Mouse (Mus musculus) erythroblast, embryonic 14.5 days (primary cell): ENCODE measurements around the gene 1110017D15Rik. TPM values are rescaled to one million over a fixed set of nuclear protein-coding genes. Genes with fewer than 3 reads are reported as not detected.

Source experiments
- H3K27me3 ChIP-seq: 2 replicates; pipeline ENCODE4 v1.6.1; 2012; ENCODE audit warnings: inconsistent platforms; ENCODE audit not compliant: control insufficient read depth
- H3K36me3 ChIP-seq: 2 replicates; pipeline ENCODE4 v1.6.1; 2012; ENCODE audit warnings: mild to moderate bottlenecking, inconsistent platforms; ENCODE audit not compliant: control insufficient read depth
- H3K4me1 ChIP-seq: 2 replicates; pipeline ENCODE4 v1.6.1; 2012; ENCODE audit warnings: inconsistent platforms; ENCODE audit not compliant: control insufficient read depth
- H3K4me3 ChIP-seq: replicated peaks from 2 replicates; pipeline ENCODE3; 2012; ENCODE audit warnings: moderate library complexity, mild to moderate bottlenecking, inconsistent platforms
- H3K9me3 ChIP-seq: 2 replicates; pipeline ENCODE4 v1.6.1; 2012; ENCODE audit warnings: low read length, inconsistent platforms, mixed read lengths; ENCODE audit not compliant: control insufficient read depth
- GATA1 ChIP-seq: IDR thresholded peaks from 2 replicates; pipeline ENCODE4 v1.6.1; 2012; ENCODE audit warnings: low read length, inconsistent platforms, mixed read lengths
- TAL1 ChIP-seq: IDR thresholded peaks from 3 replicates; pipeline ENCODE4 v1.6.1; 2012; ENCODE audit warnings: low read length, inconsistent platforms, mixed read lengths
- polyA plus RNA-seq: library from polyadenylated mRNA; stranded (reverse); fragments of >175 nt; gene quantifications from 2 replicates; pipeline ENCODE4 v1.2.3, GENCODE M21; 2012

1110017D15Rik gene
- polyA plus RNA-seq, 1 experiment = not detected

GRCm38 (mm10) chr4:41497046-41497445 lies 20.1 kb downstream of the 1110017D15Rik start:
- Histone ChIP-seq H3K4me3 (no peak overlapping the region), H3K9me3 (peaks cover 5% of the 10 kb centered on the region; the same call in 1 of the 2 replicates), H3K27me3 (peaks cover 68% of the 10 kb centered on the region), H3K4me1 (peaks cover 6% of the 10 kb centered on the region), H3K36me3 (no peaks in the 10 kb centered on the region)
- TF ChIP-seq GATA1 = no peak
- TF ChIP-seq TAL1 = no peak

GRCm38 (mm10) chr4:41495850-41496249 lies 21.3 kb downstream of the 1110017D15Rik start:
- peaks cover 5% of the 10 kb centered on the region for H3K4me1 ChIP-seq
- peaks cover 56% of the 10 kb centered on the region for H3K27me3 ChIP-seq
- no peaks in the 10 kb centered on the region for H3K36me3 ChIP-seq
- H3K4me3 ChIP-seq = no peak overlapping the region
- TF ChIP-seq GATA1 (no peak), TAL1 (no peak)
- peaks cover 5% of the 10 kb centered on the region; the same call in 1 of the 2 replicates for H3K9me3 ChIP-seq

- TF ChIP-seq TAL1 = no peak
- TF ChIP-seq GATA1 = no peak
- Histone ChIP-seq H3K27me3 (peaks cover 49% of the 10 kb centered on the region), H3K4me3 (no peak overlapping the region), H3K36me3 (no peaks in the 10 kb centered on the region), H3K4me1 (peaks cover 5% of the 10 kb centered on the region), H3K9me3 (peaks cover 5% of the 10 kb centered on the region; the same call in 1 of the 2 replicates)
Measured at GRCm38 (mm10) chr4:41495076-41495475, 22.1 kb downstream of the 1110017D15Rik start.

- TF ChIP-seq GATA1 (no peak), TAL1 (no peak)
- Histone ChIP-seq H3K4me3 (no peak overlapping the region), H3K9me3 (peaks cover 5% of the 10 kb centered on the region; the same call in 1 of the 2 replicates), H3K36me3 (no peaks in the 10 kb centered on the region), H3K4me1 (peaks cover 5% of the 10 kb centered on the region), H3K27me3 (peaks cover 42% of the 10 kb centered on the region)
Measured at GRCm38 (mm10) chr4:41494378-41494777, 22.8 kb downstream of the 1110017D15Rik start.

GRCm38 (mm10) chr4:41493464-41494116 lies 23.5 kb downstream of the 1110017D15Rik start:
- Histone ChIP-seq H3K9me3 (no peaks in the 10 kb centered on the region), H3K4me3 (no peak overlapping the region), H3K4me1 (peaks cover 5% of the 10 kb centered on the region), H3K36me3 (no peaks in the 10 kb centered on the region), H3K27me3 (peaks cover 34% of the 10 kb centered on the region)
- TF ChIP-seq GATA1 (no peak), TAL1 (no peak)

GRCm38 (mm10) chr4:41492951-41493350 lies 24.2 kb downstream of the 1110017D15Rik start:
- H3K27me3 ChIP-seq = peaks cover 27% of the 10 kb centered on the region
- H3K9me3 ChIP-seq = no peaks in the 10 kb centered on the region
- H3K4me1 ChIP-seq = peaks cover 4% of the 10 kb centered on the region
- no peak for TF ChIP-seq GATA1
- TF ChIP-seq TAL1 = no peak
- no peak overlapping the region for H3K4me3 ChIP-seq
- no peaks in the 10 kb centered on the region for H3K36me3 ChIP-seq

GRCm38 (mm10) chr4:41481601-41482017 lies 35.5 kb downstream of the 1110017D15Rik start:
- no peak for TF ChIP-seq TAL1
- TF ChIP-seq GATA1 = no peak
- Histone ChIP-seq H3K27me3 (no peaks in the 10 kb centered on the region), H3K4me1 (no peaks in the 10 kb centered on the region), H3K36me3 (peaks cover 9% of the 10 kb centered on the region), H3K9me3 (peaks cover 2% of the 10 kb centered on the region; the same call in 1 of the 2 replicates), H3K4me3 (no peak overlapping the region)

- Histone ChIP-seq H3K9me3 (no peaks in the 10 kb centered on the region), H3K4me3 (no peak overlapping the region), H3K4me1 (no peaks in the 10 kb centered on the region), H3K36me3 (peaks cover 9% of the 10 kb centered on the region), H3K27me3 (no peaks in the 10 kb centered on the region)
- no peak for TF ChIP-seq GATA1
- no peak for TF ChIP-seq TAL1
Measured at GRCm38 (mm10) chr4:41480254-41480653, 36.9 kb downstream of the 1110017D15Rik start.

- no peak for TF ChIP-seq TAL1
- no peak for TF ChIP-seq GATA1
- H3K4me3 ChIP-seq = no peak overlapping the region
- peaks cover 9% of the 10 kb centered on the region for H3K36me3 ChIP-seq
- H3K9me3 ChIP-seq = no peaks in the 10 kb centered on the region
- no peaks in the 10 kb centered on the region for H3K4me1 ChIP-seq
- no peaks in the 10 kb centered on the region for H3K27me3 ChIP-seq
Measured at GRCm38 (mm10) chr4:41479456-41479804, 37.7 kb downstream of the 1110017D15Rik start.
